Mouse (Mus musculus) heart, embryonic 13.5 days (tissue): ENCODE results near the gene Rabl6. TPM values are rescaled to one million over a fixed set of nuclear protein-coding genes. Genes with fewer than 3 reads are reported as not detected.
A peak's percentile ranks its signal among the peaks of the same experiment; 100 is the strongest.

Source experiments
- ATAC-seq: fragments of 200-750 bp; cut with Nextera tagmentation; 2 replicates; pipeline ENCODE4 v1.8.0; 2017; ENCODE audit warnings: moderate TSS enrichment; ENCODE audit not compliant: insufficient number of reproducible peaks, low FRiP score, low TSS enrichment; ENCODE audit errors: extremely low read depth
- H3K27ac ChIP-seq: fragments of 300-500 bp; sonication (generic); replicated peaks from 2 replicates; pipeline ENCODE4 v1.5.1; 2015; ENCODE audit warnings: moderate library complexity, mild to moderate bottlenecking, inconsistent platforms
- H3K27me3 ChIP-seq: fragments of 300-500 bp; sonication (generic); replicated peaks from 2 replicates; pipeline ENCODE4 v1.6.1; 2015; ENCODE audit warnings: mild to moderate bottlenecking, inconsistent platforms
- H3K36me3 ChIP-seq: fragments of 300-500 bp; sonication (generic); 2 replicates; pipeline ENCODE4 v1.6.1; 2015; ENCODE audit warnings: mild to moderate bottlenecking, inconsistent platforms
- H3K4me1 ChIP-seq: fragments of 300-500 bp; sonication (generic); 2 replicates; pipeline ENCODE4 v1.6.1; 2015; ENCODE audit warnings: inconsistent platforms
- H3K4me2 ChIP-seq: fragments of 300-500 bp; sonication (generic); 2 replicates; pipeline ENCODE4 v1.6.1; 2015; ENCODE audit warnings: inconsistent platforms, mild to moderate bottlenecking, moderate library complexity
- H3K4me3 ChIP-seq: fragments of 300-500 bp; sonication (generic); 2 replicates; pipeline ENCODE4 v1.5.1; 2015; ENCODE audit warnings: moderate library complexity, mild to moderate bottlenecking, inconsistent platforms
- H3K9ac ChIP-seq: fragments of 300-500 bp; sonication (generic); 2 replicates; pipeline ENCODE4 v1.6.1; 2015; ENCODE audit warnings: inconsistent platforms, mild to moderate bottlenecking, moderate library complexity
- H3K9me3 ChIP-seq: fragments of 300-500 bp; sonication (generic); 2 replicates; pipeline ENCODE4 v1.6.1; 2016; ENCODE audit warnings: inconsistent platforms
- WGBS: fragments of 180-500 bp; shearing (Covaris S2); methylation state at CpG from one replicate; pipeline ENCODE4 v1.1.7; 2015; ENCODE audit warnings: mixed read lengths; 5-methylcytosine and 5-hydroxymethylcytosine counted together
- polyA plus RNA-seq: library from polyadenylated mRNA; unstranded; fragments of >200 nt; fragmentation: Nextera tagmentation; extraction: Ambion mirVana; gene quantifications from 2 replicates; pipeline ENCODE4 v1.2.1, GENCODE M21; 2015

The Rabl6 gene
- polyA plus RNA-seq, result 42.9 and 47.6 TPM in 2 replicates

DNA sequence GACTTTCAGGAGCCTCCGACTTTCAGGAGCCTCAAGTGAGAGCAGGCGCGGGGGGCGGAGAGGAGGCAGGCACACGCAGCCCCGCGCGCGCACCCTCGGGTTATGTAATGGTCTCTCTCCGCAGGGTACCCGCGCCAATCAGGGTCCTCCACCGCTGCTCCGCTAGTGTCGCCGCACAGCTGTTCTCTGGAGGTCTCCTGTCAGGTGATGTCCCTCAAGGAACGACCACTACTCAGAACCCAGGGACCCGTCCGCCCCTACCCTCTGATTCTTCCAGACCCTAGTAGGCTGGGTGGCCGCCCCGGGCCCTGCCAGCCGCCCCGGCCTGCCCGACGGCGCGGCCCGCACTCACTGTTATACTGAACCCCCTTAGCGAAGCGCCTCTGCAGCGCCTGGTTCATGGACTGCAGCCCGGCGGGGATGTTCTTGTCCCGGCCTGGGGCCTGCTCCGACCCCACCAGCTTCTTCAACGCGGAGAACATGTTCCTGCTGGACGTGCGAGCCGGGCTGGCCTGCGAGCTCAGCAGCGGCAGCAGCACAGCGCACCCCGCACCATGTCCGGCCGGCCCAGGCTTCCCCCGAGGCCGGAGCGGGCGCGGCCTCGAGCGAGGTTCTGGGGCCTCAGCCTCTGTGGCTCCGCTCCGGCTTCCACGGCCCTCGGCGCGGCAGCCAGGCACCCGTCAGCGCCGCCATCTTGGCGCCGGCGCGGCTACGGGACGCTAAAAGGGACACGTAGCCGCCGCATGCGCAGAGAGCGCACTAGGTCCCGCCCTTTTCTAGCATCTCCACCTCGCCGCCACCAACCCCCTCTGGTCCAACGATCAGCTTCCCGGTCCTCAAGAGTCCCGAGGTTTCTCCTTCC lies at the start of gene Rabl6:
TSS of gene Rabl6 (minus strand) at position 761 of the 862 bp plus-strand sequence.
- WGBS, result under 1% methylated on average over 79 of the region's 80 CpGs
- 0 out of 2 replicates have a peak, but pooled peaks have one; percentile 64 for ATAC-seq

DNA sequence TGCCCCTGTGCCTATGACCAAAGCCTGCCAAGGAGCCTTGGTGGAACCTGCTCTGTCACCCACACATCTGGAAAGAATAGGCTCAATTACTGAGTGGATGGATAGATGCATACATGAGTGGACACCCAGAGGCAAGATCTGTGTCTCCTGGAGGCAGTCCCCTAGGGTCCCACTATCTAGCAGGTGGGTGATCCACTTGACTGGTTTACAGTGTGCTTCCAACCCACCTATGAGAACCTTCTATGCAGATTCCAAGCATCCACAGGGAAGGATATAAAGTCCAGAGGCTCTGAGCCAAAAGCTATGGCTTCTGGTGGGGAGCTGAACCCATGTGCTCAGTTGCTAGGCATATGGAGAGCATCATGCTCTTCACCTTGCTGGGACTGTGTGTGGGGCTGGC lies 49.3 kb upstream of the Rabl6 start, which contains the start of gene Lcn5:
TSS of gene Lcn5 (plus strand) at position 301 of the 400 bp plus-strand sequence.
- Histone ChIP-seq H3K9ac (no peak within 1 kb of the TSS), H3K27me3 (peaks cover 23% of the 10 kb centered on the region), H3K4me3 (no peak within 1 kb of the TSS), H3K27ac (no peak within 1 kb of the TSS), H3K9me3 (no peaks in the 10 kb centered on the region), H3K36me3 (no peaks in the 10 kb centered on the region), H3K4me1 (no peaks in the 10 kb centered on the region), H3K4me2 (no peak within 1 kb of the TSS)
- no peak for ATAC-seq

More for the DNA sequence above, at the start of gene Rabl6:
- no peaks in the 10 kb centered on the region for H3K9me3 ChIP-seq
- peaks cover 24% of the 10 kb centered on the region for H3K4me1 ChIP-seq
- peak within 1 kb of the TSS; percentile 100 for H3K4me3 ChIP-seq
- H3K9ac ChIP-seq, result peak within 1 kb of the TSS; percentile 100
- peak within 1 kb of the TSS; percentile 96 for H3K27ac ChIP-seq
- H3K36me3 ChIP-seq, result peaks cover 14% of the 10 kb centered on the region; the same call in 1 of the 2 replicates
- H3K4me2 ChIP-seq, result peak within 1 kb of the TSS; percentile 78
- peaks cover 24% of the 10 kb centered on the region; the same call in 1 of the 2 replicates for H3K27me3 ChIP-seq

DNA sequence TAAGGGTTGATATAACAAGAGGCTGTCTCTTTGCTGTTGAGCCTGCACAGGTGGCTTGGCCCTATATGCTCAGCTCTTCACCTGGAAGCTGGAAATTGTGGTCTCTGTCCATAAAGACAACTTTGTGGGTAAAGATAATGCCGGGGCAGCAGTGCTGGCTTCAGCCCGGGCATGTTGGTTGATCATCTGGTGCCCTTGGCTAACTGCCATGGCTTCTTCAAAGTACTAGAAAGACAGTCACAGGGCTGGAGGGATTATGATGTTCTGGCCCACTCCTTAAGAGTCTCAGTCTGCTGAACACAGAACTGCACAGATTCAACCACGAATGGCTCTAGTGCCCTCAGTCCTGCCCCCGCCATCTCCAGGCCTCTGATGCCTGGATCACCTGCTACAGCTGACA lies 48.9 kb upstream of the Rabl6 start:
- H3K4me3 ChIP-seq, result no peak overlapping the region
- no peak overlapping the region for H3K27ac ChIP-seq
- H3K27me3 ChIP-seq, result peaks cover 23% of the 10 kb centered on the region
- H3K9me3 ChIP-seq, result no peaks in the 10 kb centered on the region
- no peak overlapping the region for H3K4me2 ChIP-seq
- no peak for ATAC-seq
- H3K4me1 ChIP-seq, result no peaks in the 10 kb centered on the region
- no peaks in the 10 kb centered on the region for H3K36me3 ChIP-seq
- no peak overlapping the region for H3K9ac ChIP-seq
- 67% methylated on average over 4 of the region's 4 CpGs for WGBS

DNA sequence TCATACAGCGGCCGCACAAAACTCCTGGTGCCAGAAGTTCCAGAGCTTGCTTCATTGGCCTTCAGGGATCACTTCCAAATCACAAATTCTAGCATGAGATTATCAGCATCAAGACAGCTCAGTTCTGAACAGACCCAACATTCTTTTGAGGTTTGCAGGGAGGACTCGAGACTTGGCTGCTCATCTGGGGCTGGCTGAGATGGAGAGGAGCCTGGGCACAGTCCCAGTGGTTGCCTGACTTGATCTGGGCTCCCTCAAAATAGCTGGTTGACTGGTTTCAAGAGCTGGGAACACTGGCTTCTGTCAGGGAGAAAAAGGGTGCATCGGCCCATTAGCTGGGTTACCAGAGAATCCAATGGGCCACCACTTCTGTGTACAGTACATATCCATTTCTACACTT lies 48.4 kb upstream of the Rabl6 start:
- no peaks in the 10 kb centered on the region for H3K4me1 ChIP-seq
- 73% methylated on average over 4 of the region's 4 CpGs for WGBS
- H3K4me2 ChIP-seq, result no peak overlapping the region

DNA sequence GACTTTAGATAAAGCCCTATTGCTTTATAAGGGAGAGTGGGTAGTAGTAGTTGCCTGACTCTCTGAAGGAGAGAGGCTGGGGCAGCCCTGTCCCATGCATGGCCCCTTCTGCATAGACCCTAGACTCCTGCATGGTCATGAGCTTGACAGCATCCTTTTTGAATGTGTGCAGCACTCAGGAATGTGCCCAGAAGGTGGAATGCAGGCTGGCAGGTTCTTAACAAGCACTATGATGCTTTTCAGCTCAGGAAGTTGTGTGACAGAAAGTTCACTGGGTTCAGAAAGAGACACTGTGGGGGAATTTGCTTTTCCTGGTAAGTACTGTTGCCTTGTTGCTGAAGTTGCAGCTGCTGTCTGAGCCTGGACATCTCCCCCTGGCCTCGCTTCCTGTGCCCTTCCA lies 46.2 kb upstream of the Rabl6 start:
- WGBS, result 38% methylated on average over 1 of the region's 1 CpGs
- no peak for ATAC-seq
- no peak overlapping the region for H3K27ac ChIP-seq

More for the DNA sequence above, 48.4 kb upstream of the Rabl6 start:
- H3K9ac ChIP-seq, result no peak overlapping the region
- no peak overlapping the region for H3K27ac ChIP-seq
- peaks cover 23% of the 10 kb centered on the region for H3K27me3 ChIP-seq
- no peak overlapping the region for H3K4me3 ChIP-seq
- H3K36me3 ChIP-seq, result no peaks in the 10 kb centered on the region
- H3K9me3 ChIP-seq, result no peaks in the 10 kb centered on the region
- ATAC-seq, result no peak

DNA sequence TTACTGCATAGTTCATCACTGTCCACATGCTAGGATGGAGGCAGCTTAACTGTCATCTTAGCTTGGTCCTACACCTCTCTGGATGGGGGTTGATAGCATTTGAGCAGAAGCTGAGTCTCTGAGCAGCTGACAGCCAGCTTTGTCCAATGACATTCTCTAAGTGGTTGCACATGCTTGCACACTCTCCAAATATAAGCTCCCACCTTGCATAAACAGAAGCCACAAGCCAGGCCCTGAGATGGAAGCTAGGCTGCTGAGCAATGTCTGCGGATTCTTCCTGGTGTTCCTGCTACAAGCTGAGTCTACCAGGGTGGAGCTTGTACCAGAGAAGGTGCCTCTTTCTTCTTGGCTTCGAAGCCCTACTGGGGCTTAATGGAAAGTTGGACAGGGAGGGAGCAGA lies 44.6 kb upstream of the Rabl6 start, which contains the start of gene Lcn8:
TSS of gene Lcn8 (plus strand) at position 219 of the 400 bp plus-strand sequence.
- ATAC-seq, result no peak
- Histone ChIP-seq H3K9me3 (no peaks in the 10 kb centered on the region), H3K4me3 (no peak within 1 kb of the TSS), H3K4me1 (no peaks in the 10 kb centered on the region), H3K36me3 (no peaks in the 10 kb centered on the region), H3K4me2 (no peak within 1 kb of the TSS), H3K9ac (no peak within 1 kb of the TSS), H3K27me3 (peaks cover 28% of the 10 kb centered on the region), H3K27ac (no peak within 1 kb of the TSS)
- WGBS, result 64% methylated on average over 2 of the region's 2 CpGs

More for the DNA sequence above, 46.2 kb upstream of the Rabl6 start:
- Histone ChIP-seq H3K27me3 (peaks cover 28% of the 10 kb centered on the region), H3K4me3 (no peak overlapping the region), H3K9ac (no peak overlapping the region), H3K9me3 (no peaks in the 10 kb centered on the region), H3K36me3 (no peaks in the 10 kb centered on the region), H3K4me2 (no peak overlapping the region), H3K4me1 (no peaks in the 10 kb centered on the region)

DNA sequence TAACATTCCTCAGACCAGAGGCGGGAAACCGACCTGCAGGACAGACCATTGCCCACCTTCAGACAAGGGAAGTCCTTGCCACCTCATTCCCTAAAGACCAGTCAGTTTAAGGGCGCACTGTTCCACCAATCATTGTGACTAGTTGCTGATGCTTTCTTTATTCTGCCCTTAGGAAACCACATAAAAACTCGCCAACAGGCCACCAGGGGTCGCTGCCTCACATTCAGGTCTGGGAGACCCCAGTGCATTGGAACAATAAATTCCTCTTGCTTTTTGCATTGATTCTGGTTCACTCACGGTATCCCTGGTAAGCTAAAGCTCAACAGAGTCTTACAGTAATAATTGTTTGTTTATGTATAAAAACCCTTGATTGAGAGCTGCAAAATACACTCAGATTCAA lies 31.6 kb upstream of the Rabl6 start:
- WGBS, result 13% methylated on average over 6 of the region's 6 CpGs

DNA sequence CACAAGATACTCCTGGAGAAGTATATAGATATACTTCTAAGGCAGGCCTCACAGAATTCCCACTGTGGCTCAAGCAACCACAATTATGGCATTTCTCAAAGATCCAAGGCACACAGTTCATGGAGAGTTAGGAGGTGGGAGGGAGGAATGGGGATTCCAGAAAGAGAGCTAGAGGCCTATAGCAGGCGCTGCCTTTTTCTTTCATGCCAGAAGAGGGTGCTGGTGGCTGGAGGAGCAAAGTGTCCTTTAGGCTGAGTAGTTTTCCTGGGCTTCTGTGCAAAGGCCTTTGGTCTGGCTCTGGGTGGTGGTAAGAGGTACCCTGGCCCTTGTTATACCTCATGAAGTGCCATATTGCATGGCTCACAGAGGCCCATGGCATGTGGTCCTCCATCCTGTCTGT lies 25.7 kb upstream of the Rabl6 start:
- no peak overlapping the region for H3K27ac ChIP-seq
- H3K9me3 ChIP-seq, result no peaks in the 10 kb centered on the region
- H3K9ac ChIP-seq, result no peak overlapping the region
- peaks cover 3% of the 10 kb centered on the region; the same call in 1 of the 2 replicates for H3K27me3 ChIP-seq
- ATAC-seq, result no peak
- no peaks in the 10 kb centered on the region for H3K36me3 ChIP-seq
- H3K4me3 ChIP-seq, result no peak overlapping the region
- 34% methylated on average over 1 of the region's 1 CpGs for WGBS
- H3K4me1 ChIP-seq, result no peaks in the 10 kb centered on the region
- no peak overlapping the region for H3K4me2 ChIP-seq

More for the DNA sequence above, 31.6 kb upstream of the Rabl6 start:
- no peak for ATAC-seq
- no peaks in the 10 kb centered on the region for H3K9me3 ChIP-seq
- no peaks in the 10 kb centered on the region for H3K27me3 ChIP-seq
- H3K4me2 ChIP-seq, result no peak overlapping the region
- H3K4me3 ChIP-seq, result no peak overlapping the region
- no peak overlapping the region for H3K9ac ChIP-seq
- H3K36me3 ChIP-seq, result no peaks in the 10 kb centered on the region
- H3K4me1 ChIP-seq, result no peaks in the 10 kb centered on the region
- H3K27ac ChIP-seq, result no peak overlapping the region

DNA sequence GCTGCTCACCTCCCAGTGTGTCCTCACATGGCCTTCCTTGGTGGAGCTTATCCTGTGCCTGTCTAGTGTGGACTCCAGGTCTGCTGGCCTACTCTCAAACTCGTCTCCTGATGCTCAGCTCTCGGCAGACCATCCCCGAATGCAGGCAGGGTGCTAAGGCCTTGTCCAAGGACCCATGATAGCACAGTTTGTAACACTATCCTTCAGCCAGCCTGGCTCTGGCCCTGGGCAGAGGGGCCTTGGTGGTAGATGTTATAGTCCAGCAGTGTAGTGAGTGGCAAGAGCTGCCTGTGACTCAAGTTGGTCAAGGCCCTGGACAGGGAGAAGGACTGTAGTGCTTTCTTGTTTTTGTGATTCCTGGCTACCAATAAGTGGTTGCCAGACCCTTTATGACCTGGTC lies 25.3 kb upstream of the Rabl6 start:
- Histone ChIP-seq H3K9me3 (no peaks in the 10 kb centered on the region), H3K4me2 (no peak overlapping the region), H3K9ac (no peak overlapping the region), H3K27ac (no peak overlapping the region), H3K27me3 (peaks cover 3% of the 10 kb centered on the region; the same call in 1 of the 2 replicates), H3K4me3 (no peak overlapping the region), H3K36me3 (no peaks in the 10 kb centered on the region), H3K4me1 (no peaks in the 10 kb centered on the region)
- WGBS, result 69% methylated on average over 3 of the region's 3 CpGs
- ATAC-seq, result no peak

DNA sequence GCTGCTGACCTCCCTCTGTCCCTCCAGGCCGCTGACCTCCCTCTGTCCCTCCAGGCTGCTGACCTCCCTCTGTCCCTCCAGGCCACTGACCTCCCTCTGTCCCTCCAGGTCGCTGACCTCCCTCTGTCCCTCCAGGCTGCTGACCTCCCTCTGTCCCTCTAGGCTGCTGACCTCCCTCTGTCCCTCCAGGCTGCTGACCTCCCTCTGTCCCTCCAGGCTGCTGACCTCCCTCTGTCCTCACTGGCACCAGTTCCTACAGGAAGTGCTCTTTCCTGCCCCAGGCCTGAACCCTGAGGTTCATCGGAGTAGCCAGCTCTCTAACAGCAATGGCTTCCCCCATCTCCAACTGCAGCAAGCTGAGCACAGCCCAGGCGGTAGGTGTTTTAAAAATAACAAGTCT lies 20.4 kb upstream of the Rabl6 start:
- WGBS, result 48% methylated on average over 4 of the region's 4 CpGs
- no peak for ATAC-seq
- Histone ChIP-seq H3K36me3 (no peaks in the 10 kb centered on the region), H3K27ac (no peak overlapping the region), H3K27me3 (peaks cover 9% of the 10 kb centered on the region; the same call in 1 of the 2 replicates), H3K4me3 (no peak overlapping the region), H3K4me2 (no peak overlapping the region), H3K9me3 (no peaks in the 10 kb centered on the region), H3K4me1 (no peaks in the 10 kb centered on the region), H3K9ac (no peak overlapping the region)

DNA sequence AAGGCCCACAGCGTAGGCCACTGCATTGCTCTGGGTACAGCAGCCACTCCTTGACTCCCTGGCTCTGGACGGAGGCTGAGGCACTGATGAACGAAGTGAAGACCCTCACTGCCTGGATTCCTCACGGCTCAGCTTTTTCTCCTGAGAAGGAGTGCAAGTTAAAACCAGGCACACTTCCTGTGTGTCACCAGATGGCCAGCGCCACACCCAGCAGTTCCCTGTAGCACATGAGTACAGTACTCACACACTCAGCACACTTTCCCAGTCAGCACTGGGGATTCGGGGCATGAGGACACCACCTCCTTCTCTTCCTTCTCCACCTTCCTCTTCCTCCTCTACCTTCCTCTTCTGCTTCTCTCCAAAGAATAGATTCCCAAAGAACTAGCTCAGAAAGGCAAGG lies 19.5 kb upstream of the Rabl6 start, which contains the start of gene Fcna:
TSS of gene Fcna (minus strand) at position 220 of the 400 bp plus-strand sequence.
- WGBS, result 70% methylated on average over 6 of the region's 6 CpGs
- H3K9me3 ChIP-seq, result no peaks in the 10 kb centered on the region
- peaks cover 9% of the 10 kb centered on the region; the same call in 1 of the 2 replicates for H3K27me3 ChIP-seq
- no peak within 1 kb of the TSS for H3K4me2 ChIP-seq
- H3K27ac ChIP-seq, result no peak within 1 kb of the TSS
- H3K9ac ChIP-seq, result no peak within 1 kb of the TSS
- ATAC-seq, result no peak
- no peaks in the 10 kb centered on the region for H3K4me1 ChIP-seq
- H3K36me3 ChIP-seq, result no peaks in the 10 kb centered on the region
- no peak within 1 kb of the TSS for H3K4me3 ChIP-seq
